Mouse (Mus musculus) adrenal gland, adult (tissue): ENCODE measurements around the gene Wsb2.
A peak's percentile ranks its signal among the peaks of the same experiment; 100 is the strongest.
"Not testable (repeated sequence)": the region's sequence is repeated elsewhere in the genome, so short reads cannot be mapped to it uniquely, and the experiment has no call there.

Source experiments
- DNase-seq, 2 experiments: peaks; one replicate each; pipeline ENCODE4 v3.0.0; 2022 to 2023; ENCODE audit warnings: low spot score in 1 of 2; ENCODE audit not compliant: inconsistent age in 2 of 2

The Wsb2 gene

DNA sequence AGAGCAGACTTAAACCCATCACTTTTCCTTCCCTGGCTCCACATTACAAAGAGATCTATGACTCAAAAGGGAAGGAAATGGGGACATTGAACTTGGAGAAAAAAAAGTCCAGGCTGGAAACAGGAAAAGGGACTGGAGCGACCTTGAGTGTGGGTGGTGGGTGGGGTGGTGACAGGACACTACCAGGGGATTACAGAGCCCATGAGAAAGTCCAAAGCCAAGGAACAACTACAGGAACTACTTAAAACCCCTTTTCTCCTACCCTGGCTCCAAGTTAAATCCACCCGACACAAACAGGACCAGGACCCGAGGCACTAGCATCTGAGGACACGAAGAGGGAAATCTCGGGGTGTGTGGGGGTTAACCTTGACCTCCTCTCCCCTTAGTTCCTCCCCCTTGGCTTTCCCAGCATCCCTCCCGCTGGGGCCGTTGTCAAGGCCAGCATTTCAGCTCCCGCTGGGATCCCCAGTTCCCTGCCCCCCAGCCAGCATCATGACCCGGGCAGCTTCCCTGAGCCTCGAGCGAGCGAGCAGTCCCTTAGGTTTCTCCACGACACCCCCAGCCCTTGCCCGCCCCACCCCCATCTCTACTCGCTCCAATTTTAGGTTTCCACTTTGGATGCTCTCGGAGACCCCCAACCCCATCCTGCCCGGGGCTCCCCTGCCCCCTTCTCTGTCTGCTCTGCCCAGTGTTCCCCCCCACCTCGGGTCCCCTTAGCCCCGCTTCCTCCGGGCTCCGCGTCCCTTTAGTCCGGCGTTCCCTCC is 557 bp upstream of the Wsb2 start:
- DNase-seq = peak; percentile 88 to 94

DNA sequence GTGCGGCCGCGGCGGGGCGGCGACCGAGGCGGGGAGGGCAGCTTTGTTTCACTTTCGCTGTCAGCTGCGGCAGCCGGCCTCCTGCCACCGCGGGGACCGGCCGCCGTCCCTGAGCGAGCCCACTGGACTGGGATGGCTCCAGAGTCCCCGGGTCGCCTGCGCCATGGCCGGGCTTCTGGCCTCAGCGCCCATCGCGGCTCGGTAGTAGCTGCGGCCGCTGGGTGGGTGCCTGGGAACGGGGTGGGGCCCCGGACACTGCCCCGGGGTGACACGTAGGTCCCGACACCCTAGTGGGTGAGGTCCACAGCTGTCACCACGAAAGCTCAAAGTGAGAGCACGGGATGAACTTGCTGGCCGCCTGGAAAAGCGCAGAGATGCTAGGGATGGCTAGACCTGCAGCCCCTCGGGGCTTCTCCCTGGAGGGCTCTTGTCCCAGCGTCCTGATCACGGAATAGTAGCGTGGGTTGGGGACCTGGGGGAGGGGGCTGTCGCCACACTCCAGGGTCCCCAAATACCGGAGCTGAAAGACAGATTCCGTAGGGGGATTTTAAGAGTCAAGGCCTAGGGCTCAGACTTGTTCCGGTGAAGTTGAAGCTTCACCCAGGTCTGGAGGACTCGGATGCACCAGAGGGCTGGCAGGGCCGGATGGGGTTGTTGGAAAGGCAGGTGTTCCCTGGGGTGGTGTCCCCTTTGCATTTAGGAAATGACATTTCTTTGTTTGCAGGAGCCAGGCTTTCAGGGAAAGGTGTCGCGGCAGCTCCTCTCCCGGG is 559 bp downstream of the Wsb2 start:
- peak in 1 of 2 experiments; percentile 91 for DNase-seq

DNA sequence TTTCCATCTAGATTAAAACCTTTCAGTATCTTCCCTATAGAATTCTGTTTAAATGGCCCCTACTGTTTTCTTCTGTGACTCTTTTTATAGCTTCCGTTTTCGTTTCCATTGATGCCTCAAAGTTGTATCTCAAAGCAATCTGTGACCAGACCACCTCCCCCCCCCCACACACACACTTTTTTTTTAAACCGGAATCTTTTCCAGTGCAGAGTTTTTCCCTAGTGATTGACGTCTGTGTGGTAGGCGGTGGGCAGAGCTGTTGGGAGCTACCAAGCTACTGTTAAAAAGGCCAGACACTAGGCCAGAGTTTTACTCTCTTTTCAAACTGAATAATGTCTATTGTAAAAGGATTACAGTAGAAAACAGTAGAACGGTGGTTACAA is 1.1 kb downstream of the Wsb2 start:
- DNase-seq = no peak

DNA sequence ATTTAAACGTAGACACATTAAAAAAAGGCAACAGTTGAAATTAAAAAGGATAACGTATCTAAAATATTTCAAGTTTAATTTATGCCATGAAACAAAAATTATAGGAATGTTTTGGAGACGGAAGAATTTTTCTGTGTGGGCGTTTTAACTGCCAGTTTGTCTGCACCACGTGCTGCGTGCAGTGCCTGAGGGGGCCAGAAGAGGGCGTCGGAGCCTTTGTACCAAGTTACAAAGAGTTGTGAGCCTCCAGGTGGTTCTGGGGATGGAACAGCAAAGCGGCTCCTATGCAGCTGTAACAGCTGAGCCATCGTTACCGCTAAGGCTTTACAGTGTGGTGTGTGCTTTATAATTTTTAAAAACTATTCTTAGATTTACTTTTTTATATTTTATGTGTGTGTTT is 1.6 kb downstream of the Wsb2 start:
- peak; percentile 79 to 92 for DNase-seq

DNA sequence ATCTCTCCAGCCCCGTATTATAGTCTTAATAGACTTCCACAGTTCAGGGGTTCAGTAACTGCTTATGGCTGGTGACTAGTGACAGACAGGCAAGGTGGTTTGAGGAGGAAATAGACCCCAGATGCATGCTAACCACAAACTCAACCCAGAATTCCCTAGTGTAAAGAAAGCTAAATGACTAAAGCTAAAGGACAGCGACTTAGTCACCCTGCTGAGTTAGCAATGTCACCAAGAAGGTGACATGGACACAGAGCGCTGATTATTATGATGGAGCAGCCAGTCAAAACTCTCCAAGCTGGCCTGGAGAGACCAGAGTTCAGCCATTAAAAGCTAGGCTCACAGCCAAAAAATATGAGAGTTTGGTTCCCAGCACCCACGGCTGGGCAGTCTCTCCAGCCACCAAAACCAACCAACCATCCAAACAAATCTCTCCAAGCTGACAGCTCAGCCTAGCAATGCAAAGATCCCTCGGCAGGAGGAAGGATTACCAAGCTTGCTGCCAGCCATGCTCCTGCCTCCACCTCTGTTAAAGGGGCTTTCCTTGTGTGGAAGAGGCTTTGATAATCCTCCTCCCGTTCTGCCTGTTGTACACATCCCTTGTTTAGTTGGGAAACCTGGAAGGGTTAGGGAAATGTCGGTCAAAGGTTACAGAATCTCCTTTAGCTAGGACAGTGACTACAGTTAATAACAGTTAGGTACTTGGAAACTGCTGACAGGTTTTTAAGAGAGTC is 2.6 kb downstream of the Wsb2 start:
- peak in 1 of 2 experiments; percentile 68 for DNase-seq

DNA sequence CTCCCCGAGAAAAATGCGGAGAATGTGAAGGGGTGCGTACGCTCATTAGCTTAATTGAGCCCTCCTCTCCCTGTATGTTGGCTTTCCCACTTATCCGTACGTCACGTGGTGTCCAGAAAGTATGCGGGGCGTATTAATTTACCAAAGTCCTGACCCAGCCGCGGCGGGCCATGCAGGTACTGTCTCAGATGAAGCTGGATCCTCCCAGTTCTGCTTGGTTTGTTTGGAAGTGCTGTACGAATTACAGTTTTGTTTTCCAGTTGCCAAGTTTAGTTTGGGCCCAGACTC is 3.1 kb downstream of the Wsb2 start:
- DNase-seq = peak in 1 of 2 experiments; percentile 75

DNA sequence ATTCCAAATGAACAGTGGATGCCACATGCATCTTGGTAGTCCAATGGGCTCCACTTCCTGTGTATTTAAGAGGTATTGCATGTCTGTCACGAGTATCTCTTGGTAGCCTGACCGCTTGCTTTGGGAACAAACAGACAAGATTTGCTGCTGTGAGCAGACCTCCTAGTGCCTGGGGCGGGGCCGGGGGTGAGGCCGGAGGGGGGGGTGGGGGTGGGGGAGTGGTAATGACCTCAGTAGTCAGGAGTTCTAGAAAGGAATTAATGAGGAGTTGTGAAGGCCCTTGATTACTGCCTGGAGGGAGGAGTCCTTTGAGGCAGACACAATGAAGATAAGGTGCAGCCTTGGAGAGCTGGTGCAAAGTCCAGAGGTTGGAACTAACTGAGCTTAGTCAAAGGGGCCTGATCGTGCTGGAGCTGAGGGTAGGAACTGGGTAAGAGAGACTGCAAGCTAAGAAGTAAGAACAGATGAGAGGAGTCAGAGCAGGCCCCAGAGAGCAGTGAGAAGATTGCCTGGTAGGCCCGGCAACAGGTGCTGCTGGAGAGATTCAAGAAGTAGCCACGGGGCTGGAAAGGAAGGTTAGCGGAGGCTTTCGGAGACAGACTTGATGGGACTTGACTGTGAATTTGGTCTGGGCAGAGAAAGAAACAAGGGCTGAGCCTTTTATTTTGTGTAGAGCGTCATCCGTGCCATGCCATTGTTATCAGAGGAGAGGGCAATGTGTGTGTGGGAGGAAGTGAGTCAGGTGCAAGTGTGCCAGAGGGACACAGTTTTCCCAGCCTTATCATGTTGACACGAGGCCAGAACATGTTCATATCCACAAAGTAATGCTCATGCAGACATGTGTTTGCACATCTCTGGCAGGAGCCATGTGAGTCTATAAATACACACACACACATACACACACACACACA is 3.8 kb downstream of the Wsb2 start:
- DNase-seq = peak; percentile 73 to 85

DNA sequence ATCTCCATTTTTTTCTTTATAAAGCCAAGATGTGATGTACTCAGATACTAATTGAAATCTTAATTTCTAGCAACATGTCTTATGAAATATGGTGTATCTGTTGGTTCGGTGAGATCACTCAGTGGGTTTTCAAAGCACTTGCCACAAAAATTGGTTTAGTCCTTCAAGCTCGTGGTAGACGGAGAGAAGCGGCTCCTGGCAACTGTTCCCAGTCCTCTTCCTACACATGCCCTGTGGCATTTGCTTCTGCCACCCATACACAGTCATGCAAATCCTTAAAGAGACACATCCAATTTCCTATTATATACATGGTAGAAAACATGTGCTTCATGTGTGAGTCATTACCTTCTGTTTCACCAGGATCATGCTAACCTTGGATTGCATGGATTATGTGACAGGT is 4.5 kb downstream of the Wsb2 start:
- peak in 1 of 2 experiments; percentile 55 for DNase-seq

DNA sequence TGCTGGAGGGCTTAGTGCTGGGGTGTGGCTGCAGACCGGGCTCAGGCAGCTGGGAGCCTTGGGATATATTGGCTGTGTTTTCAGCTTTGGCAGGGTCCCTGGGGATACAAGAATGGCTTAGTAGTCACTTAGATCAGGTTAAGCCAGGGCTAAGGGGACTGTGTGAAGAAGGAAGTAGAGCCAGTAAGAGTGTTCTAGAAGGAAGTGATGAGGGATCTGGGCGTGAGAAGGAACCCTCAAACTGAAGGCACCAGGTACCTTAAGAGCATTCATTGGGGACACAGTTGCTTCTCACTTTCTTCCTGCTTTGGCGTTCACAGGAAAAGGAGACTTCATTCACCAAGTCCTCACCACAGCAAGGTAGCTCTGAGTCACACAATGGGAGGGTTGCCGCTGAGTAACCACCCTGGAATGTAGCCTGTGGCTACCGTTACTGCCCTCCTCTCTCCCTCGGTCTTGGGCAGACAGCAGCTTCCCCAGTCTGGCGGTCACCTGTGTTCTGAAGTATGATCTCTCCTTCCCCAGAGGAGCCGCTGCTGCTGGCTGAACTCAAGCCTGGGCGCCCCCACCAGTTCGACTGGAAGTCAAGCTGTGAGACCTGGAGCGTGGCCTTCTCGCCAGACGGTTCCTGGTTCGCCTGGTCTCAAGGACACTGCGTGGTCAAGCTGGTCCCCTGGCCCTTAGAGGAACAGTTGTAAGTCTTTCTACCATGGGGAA is 6.1 kb downstream of the Wsb2 start:
- peak; percentile 83 to 90 for DNase-seq

DNA sequence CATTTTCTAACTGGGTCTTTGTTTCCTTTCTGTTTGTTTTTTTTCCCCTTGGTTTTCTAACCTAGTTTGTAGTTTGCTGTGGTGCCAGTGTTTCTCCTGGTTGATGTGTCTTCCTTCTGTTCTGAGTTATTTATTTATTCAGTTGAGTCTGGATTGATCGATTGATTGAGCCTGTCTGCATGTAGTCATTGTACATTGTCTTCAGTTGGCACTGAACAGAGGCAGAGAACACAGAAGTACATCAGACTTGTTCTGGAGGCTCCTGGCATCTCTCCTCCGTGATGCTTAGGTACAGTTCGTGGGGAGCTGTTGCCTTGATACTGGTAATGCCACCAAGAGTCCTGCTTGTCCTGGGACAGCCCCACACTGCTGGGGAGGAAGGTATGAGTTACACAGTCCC is 7.7 kb downstream of the Wsb2 start:
- DNase-seq = no peak

DNA sequence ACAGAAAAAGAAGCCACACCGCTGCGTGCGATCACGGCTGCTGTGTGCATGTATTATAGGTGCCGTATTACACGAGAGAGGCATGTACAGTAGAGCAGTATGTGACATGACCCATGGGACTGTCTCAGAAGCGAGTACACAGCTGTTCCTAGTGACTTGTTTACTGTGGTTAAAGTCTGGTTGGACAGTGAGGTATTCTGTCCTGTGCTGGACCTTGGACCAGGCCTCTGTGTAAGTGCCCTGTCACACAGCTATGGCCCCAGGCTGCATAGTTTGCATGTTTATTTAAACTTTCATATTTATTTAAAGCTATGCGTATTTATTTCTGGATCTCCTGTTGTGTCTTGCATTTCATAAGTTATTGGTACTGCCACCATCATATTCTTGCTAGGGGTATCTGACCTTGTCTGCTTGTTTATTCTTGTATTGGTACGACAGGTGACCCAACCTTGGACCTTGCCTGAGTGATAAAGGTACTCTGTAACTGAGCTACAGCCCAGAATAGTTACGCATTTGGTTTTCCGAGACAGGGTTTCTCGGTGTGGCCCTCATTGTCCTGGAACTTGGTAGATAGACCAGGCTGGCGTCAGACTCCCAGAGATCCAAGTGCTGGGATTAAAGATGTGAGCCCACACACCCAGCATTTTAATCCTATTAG is 8.9 kb downstream of the Wsb2 start:
- no peak for DNase-seq

DNA sequence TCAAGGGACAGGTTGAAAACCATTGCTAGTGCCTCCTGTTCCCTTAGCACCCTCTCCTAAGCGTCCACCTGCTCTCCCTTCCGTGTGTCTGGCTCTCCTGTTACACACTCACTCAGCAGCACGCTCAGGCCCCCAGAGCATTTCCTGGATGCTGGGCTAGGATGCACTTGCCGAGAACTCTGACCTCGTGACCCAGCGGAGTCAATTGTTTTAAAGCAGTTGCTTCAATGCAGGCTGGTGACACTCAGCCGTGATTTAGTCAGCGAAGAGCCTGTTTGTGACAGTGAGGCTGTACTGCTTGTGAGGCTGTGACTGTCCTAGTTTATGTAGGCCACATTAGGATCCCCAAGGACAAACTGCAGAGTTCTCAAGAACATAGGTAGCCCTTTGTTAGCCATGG is 10.1 kb downstream of the Wsb2 start:
- DNase-seq = no peak

DNA sequence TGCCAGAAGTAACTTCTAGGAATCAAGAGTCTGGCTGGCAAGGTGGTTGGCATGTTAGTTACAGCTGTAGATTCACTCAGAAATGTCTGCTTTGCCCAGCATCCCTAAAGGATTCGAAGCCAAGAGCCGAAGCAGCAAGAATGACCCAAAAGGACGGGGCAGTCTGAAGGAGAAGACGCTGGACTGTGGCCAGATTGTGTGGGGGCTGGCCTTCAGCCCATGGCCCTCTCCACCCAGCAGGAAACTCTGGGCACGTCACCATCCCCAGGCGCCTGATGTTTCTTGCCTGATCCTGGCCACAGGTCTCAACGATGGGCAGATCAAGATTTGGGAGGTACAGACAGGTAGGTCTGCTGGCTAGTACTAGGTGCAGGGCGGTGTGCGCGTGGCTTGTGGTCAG is 13.5 kb downstream of the Wsb2 start:
- DNase-seq = peak in 1 of 2 experiments; percentile 65

DNA sequence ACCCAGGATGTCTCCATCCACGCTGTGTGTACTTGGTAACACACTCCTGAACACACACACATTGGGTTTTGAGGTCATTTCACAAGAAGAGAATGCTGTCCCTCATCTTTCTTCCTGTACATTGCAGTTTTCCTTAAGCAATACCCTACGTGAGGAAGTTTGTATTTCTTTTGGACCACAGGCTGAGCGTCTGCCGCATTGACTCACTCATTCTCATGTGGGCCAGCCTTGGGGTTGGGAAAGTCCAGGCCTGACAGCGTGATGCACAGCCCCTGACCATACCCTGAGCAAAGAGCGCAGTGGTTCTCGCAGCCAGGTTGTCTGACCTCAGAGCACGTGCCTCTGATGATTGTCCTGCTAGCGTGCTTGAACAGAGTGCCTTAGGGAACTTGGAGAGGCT is 16.3 kb downstream of the Wsb2 start:
- no peak for DNase-seq

DNA sequence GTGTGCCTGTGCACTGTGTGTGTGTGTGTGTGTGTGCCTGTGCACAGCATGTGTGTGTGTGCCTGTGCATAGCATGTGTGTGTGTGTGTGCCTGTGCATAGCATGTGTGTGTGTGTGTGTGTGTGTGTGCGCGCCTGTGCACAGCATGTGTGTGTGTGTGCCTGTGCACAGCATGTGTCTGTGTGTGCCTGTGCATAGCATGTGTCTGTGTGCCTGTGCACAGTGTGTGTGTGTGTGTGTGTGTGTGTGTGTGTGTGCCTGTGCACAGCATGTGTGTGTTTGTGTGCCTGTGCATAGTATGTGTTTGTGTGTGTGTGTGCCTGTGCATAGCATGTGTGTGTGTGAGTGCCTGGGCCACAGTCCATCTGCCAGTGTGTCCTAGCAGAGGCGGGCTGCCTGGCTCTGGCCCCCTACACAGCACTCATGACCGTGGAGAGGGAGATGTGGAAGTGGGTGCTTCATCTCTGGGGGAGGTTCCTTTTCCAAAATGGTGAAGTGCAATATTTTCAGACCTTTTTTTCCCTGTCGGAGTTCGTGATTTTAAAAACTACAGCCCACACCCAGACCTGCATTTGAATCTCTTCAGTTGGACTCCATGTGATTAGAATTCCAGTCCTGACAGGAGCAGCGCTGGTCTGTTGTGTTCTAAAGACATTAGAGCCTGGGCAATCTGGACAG is 17.4 kb downstream of the Wsb2 start:
- peak in 1 of 2 experiments; percentile 31 for DNase-seq

DNA sequence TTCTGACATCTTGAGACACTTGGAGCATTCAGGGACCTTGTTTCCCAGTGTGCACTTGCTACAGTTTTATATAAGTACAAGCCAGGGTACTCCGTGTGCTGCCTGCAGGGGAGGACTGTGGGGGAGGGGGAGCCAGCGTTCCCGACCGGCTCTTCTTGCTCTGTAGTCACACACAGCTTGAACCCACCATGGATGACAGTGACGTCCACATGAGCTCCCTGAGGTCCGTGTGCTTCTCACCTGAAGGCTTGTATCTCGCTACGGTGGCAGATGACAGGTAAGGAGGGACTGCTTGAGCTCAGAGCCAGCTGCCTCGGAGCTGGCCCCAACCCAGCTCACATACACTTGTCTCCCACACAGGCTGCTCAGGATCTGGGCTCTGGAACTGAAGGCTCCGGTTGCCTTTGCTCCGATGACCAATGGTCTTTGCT is 19.2 kb downstream of the Wsb2 start:
- DNase-seq = no peak

DNA sequence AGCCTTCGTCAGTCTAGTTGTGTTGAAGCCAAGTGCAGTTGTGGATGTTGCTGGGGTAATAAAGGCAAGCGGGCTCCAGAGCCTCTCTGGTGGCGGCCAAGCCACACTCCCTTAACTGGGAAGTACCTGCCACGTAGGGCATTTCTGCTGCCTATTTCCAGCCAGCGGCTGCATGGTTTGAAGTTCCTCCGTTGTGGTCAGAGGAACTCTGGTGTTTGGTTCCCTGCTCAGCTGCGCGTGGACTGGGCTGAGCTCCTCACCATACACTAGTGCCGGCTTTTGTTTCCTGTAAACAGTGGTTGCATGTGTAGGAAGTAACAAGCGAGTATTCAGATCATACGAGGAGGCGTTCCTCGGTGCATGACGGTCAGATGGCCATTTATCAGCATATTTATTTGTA is 20.6 kb downstream of the Wsb2 start:
- not testable (repeated sequence) for DNase-seq

DNA sequence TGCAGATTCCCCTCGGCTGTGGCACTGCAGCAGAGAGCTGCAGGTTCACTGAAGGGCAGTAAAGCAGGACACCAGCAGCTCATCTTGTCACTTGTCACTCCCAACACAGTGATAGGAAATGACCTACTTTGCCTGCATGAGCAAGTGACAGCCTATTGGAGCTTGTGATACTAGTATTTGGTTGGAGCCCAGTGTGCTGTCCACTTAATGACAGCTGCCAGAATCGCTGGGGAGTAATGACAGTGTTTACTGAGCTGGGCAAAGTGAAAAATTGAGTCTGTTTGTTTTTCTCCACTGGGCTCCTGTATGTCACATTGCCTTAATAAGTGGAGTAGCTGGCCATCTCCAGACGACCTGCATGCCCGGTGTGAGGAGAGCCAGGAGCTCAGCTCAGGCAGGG is 23.1 kb downstream of the Wsb2 start:
- DNase-seq = no peak

DNA sequence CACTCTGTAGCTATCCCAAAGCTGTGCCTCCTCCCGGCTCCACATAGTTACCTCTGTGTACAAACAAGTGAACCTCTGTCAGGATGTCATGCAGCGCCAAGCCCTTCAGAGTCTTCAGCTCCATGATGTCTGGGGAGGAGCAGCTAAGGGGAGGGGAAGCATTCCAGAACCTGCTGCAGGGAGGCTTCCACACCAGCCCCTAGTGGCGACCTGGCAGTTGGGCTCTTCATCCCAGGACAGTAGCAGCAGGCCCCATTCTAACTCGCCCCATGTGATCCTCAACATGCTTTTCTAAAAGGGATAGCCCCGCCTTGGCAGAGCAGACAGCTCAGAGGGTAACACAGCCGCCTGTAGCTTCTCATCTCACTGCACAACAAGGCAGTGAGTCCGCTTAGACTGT is 24.7 kb downstream of the Wsb2 start:
- no peak for DNase-seq
